ENCODE assay signal across 39 mouse cellular contexts in genomic region chr15:10499593-10499992, GRCm38 (mm10). TPM values are rescaled to one million over a fixed set of nuclear protein-coding genes. Genes with fewer than 3 reads are reported as not detected.
"Had no signal": no experiment of that assay in that cellular context is flagged by ENCODE, and none has a peak within 500 bp of the region (broad histone marks: within the 10 kb centered on the region; RNA-seq: fewer than 3 reads in every experiment).

No protein-coding gene starts in this region.

- H3K4me3 ChIP-seq: heart, embryonic 13.5 days; heart, embryonic 15.5 days; hindbrain, embryonic 13.5 days; hindbrain, embryonic 15.5 days; intestine, embryonic 15.5 days; layer of hippocampus, adult 2 months; limb, embryonic 10.5 days; limb, embryonic 12.5 days; liver, embryonic 13.5 days; liver, embryonic 15.5 days had no signal

- H3K27me3 ChIP-seq: heart, embryonic 13.5 days; heart, embryonic 15.5 days; hindbrain, embryonic 13.5 days; hindbrain, embryonic 15.5 days; intestine, embryonic 15.5 days; limb, embryonic 12.5 days; liver, embryonic 13.5 days; liver, embryonic 15.5 days had no signal

- ATAC-seq: hindbrain, postnatal 0 days; intestine, embryonic 15.5 days; intestine, postnatal 0 days had no signal

- DNase-seq: gastrocnemius, postnatal 14 days; gastrocnemius, postnatal 36 days; heart, adult 18-20 months; heart, postnatal 14 days; kidney, adult 18-20 months; kidney, adult 8-10 months; kidney, postnatal 10 days; kidney, postnatal 25 days; kidney, postnatal 4 days; layer of hippocampus, adult 9-11 months; layer of hippocampus, postnatal 36 days; liver; liver, embryonic 13.5 days had no signal

- H3K36me3 ChIP-seq: intestine, embryonic 15.5 days had no signal

- H3K9me3 ChIP-seq: heart, embryonic 13.5 days; heart, embryonic 15.5 days; hindbrain, embryonic 13.5 days; hindbrain, embryonic 15.5 days; intestine, embryonic 15.5 days; limb, embryonic 10.5 days; limb, embryonic 12.5 days; liver, embryonic 13.5 days; liver, embryonic 15.5 days had no signal

- H3K27ac ChIP-seq: heart, embryonic 13.5 days; heart, embryonic 15.5 days; hindbrain, embryonic 13.5 days; hindbrain, embryonic 15.5 days; hindbrain, postnatal 0 days; intestine, embryonic 15.5 days; layer of hippocampus, adult 2 months; limb, embryonic 10.5 days; limb, embryonic 12.5 days; liver, embryonic 13.5 days; liver, embryonic 15.5 days had no signal

- H3K4me1 ChIP-seq: heart, embryonic 13.5 days; heart, embryonic 15.5 days; hindbrain, embryonic 13.5 days; hindbrain, embryonic 15.5 days; intestine, embryonic 15.5 days; limb, embryonic 10.5 days; limb, embryonic 12.5 days; liver, embryonic 13.5 days; liver, embryonic 15.5 days had no signal

RNA-seq across cellular contexts. Expression of gene Ttc23l, which starts 58.9 kb away (rescaled TPM):
- total RNA-seq: gastrocnemius, adult 18-20 months; gastrocnemius, adult 8-10 months; gastrocnemius, postnatal 14 days; gastrocnemius, postnatal 36 days; heart, adult 18-20 months; heart, adult 8-10 months; heart, postnatal 14 days; hematopoietic stem cell, adult 5-6 weeks; hindbrain, postnatal 0 days; layer of hippocampus, adult 2 months; layer of hippocampus, postnatal 14 days; layer of hippocampus, postnatal 36 days; left cerebral cortex, adult 18-20 months; left cerebral cortex, postnatal 14 days; left cerebral cortex, postnatal 36 days had no signal
- polyA plus RNA-seq: heart, embryonic 11.5 days; heart, embryonic 13.5 days; heart, embryonic 15.5 days; heart, postnatal 0 days; hindbrain, embryonic 11.5 days; hindbrain, embryonic 13.5 days; hindbrain, embryonic 15.5 days; hindbrain, postnatal 0 days; intestine, embryonic 15.5 days; intestine, postnatal 0 days; kidney, embryonic 14.5 days; kidney, embryonic 16.5 days; limb, embryonic 10.5 days; limb, embryonic 12.5 days; limb, embryonic 14.5 days; liver, embryonic 11.5 days; liver, embryonic 13.5 days; liver, embryonic 15.5 days had no signal
